Mouse (Mus musculus) gastrocnemius, postnatal 10 days (tissue): Measurements from ENCODE around the gene Dlg4. TPM values are rescaled to one million over a fixed set of nuclear protein-coding genes. Genes with fewer than 3 reads are reported as not detected.
"Not testable (repeated sequence)": the region's sequence is repeated elsewhere in the genome, so short reads cannot be mapped to it uniquely, and the experiment has no call there.

Source experiments
- DNase-seq: peaks from one replicate; pipeline ENCODE4 v3.0.0; 2021; ENCODE audit warnings: mixed read lengths
- total RNA-seq, 2 experiments: library from RNA; stranded (reverse); gene quantifications; 2 replicates each; pipeline ENCODE4 v1.2.3; 2021

Gene Dlg4
- total RNA-seq, 2 experiments from 2014 or later: 16.5 to 28.7 TPM

GRCm38 (mm10) chr11:70049816-70050215 lies 33.1 kb downstream of the Dlg4 start:
- no peak for DNase-seq

GRCm38 (mm10) chr11:70053156-70053555 lies 36.4 kb downstream of the Dlg4 start:
- no peak for DNase-seq

- no peak for DNase-seq
Measured at GRCm38 (mm10) chr11:70053898-70054570, 37.3 kb downstream of the Dlg4 start, which contains the start of gene Asgr1. Asgr1 (plus strand) TSS chr11:70054085.

- DNase-seq: peak; percentile 76
Measured at GRCm38 (mm10) chr11:70055618-70056214, 39.0 kb downstream of the Dlg4 start.

- no peak for DNase-seq
Measured at GRCm38 (mm10) chr11:70057805-70058204, 41.1 kb downstream of the Dlg4 start.

GRCm38 (mm10) chr11:70059930-70060329 lies 43.2 kb downstream of the Dlg4 start:
- no peak for DNase-seq

GRCm38 (mm10) chr11:70063053-70063452 lies 46.3 kb downstream of the Dlg4 start:
- DNase-seq: no peak

GRCm38 (mm10) chr11:70066701-70067100 lies 50.0 kb downstream of the Dlg4 start:
- DNase-seq: no peak

GRCm38 (mm10) chr11:70068245-70068644 lies 51.5 kb downstream of the Dlg4 start:
- DNase-seq: no peak

GRCm38 (mm10) chr11:70070057-70070456 lies 53.3 kb downstream of the Dlg4 start:
- no peak for DNase-seq

- not testable (repeated sequence) for DNase-seq
Measured at GRCm38 (mm10) chr11:70070603-70071002, 53.9 kb downstream of the Dlg4 start.

GRCm38 (mm10) chr11:70074379-70075071 lies 57.8 kb downstream of the Dlg4 start:
- DNase-seq: peak; percentile 85

GRCm38 (mm10) chr11:70075581-70075980 lies 58.8 kb downstream of the Dlg4 start:
- DNase-seq: no peak

- DNase-seq: no peak
Measured at GRCm38 (mm10) chr11:70077441-70077840, 60.7 kb downstream of the Dlg4 start.

GRCm38 (mm10) chr11:70079175-70079574 lies 62.4 kb downstream of the Dlg4 start:
- no peak for DNase-seq

GRCm38 (mm10) chr11:70079928-70080327 lies 63.2 kb downstream of the Dlg4 start:
- no peak for DNase-seq

GRCm38 (mm10) chr11:70080803-70081590 lies 64.3 kb downstream of the Dlg4 start:
- DNase-seq: no peak

- DNase-seq: no peak
Measured at GRCm38 (mm10) chr11:70084563-70084962, 67.8 kb downstream of the Dlg4 start.

GRCm38 (mm10) chr11:70091986-70092783 lies 75.4 kb downstream of the Dlg4 start, which contains the start of gene Asgr2:
Asgr2 (plus strand) TSS chr11:70092644.
- no peak for DNase-seq
